Mouse (Mus musculus): ENCODE measurements around the gene Serpine2.

Serpine2 gene

GRCm38 (mm10) chr1:79861130-79861942 is at the start of gene Serpine2:
Gene Serpine2 (minus strand): TSS chr1:79861180.
- no peak for DNase-seq (ENCODE audit: low read depth, low spot score)

- no peak for DNase-seq (ENCODE audit: low read depth, low spot score)
These were observed 46.8 kb upstream of the Serpine2 start for GRCm38 (mm10) chr1:79907811-79908210.

- no peak for DNase-seq (ENCODE audit: low read depth, low spot score)
These were observed 44.3 kb upstream of the Serpine2 start for GRCm38 (mm10) chr1:79905241-79905640.

GRCm38 (mm10) chr1:79902901-79903300 is 41.9 kb upstream of the Serpine2 start:
- no peak for DNase-seq (ENCODE audit: low read depth, low spot score)

GRCm38 (mm10) chr1:79882648-79883047 is 21.7 kb upstream of the Serpine2 start:
- DNase-seq (ENCODE audit: low read depth, low spot score), result no peak

GRCm38 (mm10) chr1:79874741-79875140 is 13.8 kb upstream of the Serpine2 start:
- no peak for DNase-seq (ENCODE audit: low read depth, low spot score)

GRCm38 (mm10) chr1:79860411-79861039 is 455 bp downstream of the Serpine2 start:
- DNase-seq (ENCODE audit: low read depth, low spot score), result no peak

- no peak for DNase-seq (ENCODE audit: low read depth, low spot score)
These were observed 1.0 kb downstream of the Serpine2 start for GRCm38 (mm10) chr1:79859975-79860374.

GRCm38 (mm10) chr1:79859026-79859425 is 2.0 kb downstream of the Serpine2 start:
- no peak for DNase-seq (ENCODE audit: low read depth, low spot score)

GRCm38 (mm10) chr1:79858389-79858994 is 2.5 kb downstream of the Serpine2 start:
- no peak for DNase-seq (ENCODE audit: low read depth, low spot score)

- no peak for DNase-seq (ENCODE audit: low read depth, low spot score)
These were observed 3.1 kb downstream of the Serpine2 start for GRCm38 (mm10) chr1:79857681-79858388.

GRCm38 (mm10) chr1:79856756-79857155 is 4.2 kb downstream of the Serpine2 start:
- no peak for DNase-seq (ENCODE audit: low read depth, low spot score)

GRCm38 (mm10) chr1:79853527-79853926 is 7.5 kb downstream of the Serpine2 start:
- DNase-seq (ENCODE audit: low read depth, low spot score), result no peak

- DNase-seq (ENCODE audit: low read depth, low spot score), result no peak
These were observed 10.6 kb downstream of the Serpine2 start for GRCm38 (mm10) chr1:79850341-79850740.

- DNase-seq (ENCODE audit: low read depth, low spot score), result no peak
These were observed 12.3 kb downstream of the Serpine2 start for GRCm38 (mm10) chr1:79848663-79849062.

GRCm38 (mm10) chr1:79846891-79847290 is 14.1 kb downstream of the Serpine2 start:
- no peak for DNase-seq (ENCODE audit: low read depth, low spot score)

GRCm38 (mm10) chr1:79832719-79833404 is 28.1 kb downstream of the Serpine2 start:
- DNase-seq (ENCODE audit: low read depth, low spot score), result no peak

- no peak for DNase-seq (ENCODE audit: low read depth, low spot score)
These were observed 36.9 kb downstream of the Serpine2 start for GRCm38 (mm10) chr1:79823951-79824633.

- DNase-seq (ENCODE audit: low read depth, low spot score), result no peak
These were observed 38.0 kb downstream of the Serpine2 start for GRCm38 (mm10) chr1:79822806-79823525.

- DNase-seq (ENCODE audit: low read depth, low spot score), result no peak
These were observed 41.6 kb downstream of the Serpine2 start for GRCm38 (mm10) chr1:79819296-79819879.
